Mouse (Mus musculus): ENCODE data around the gene Gnai2.
"Not testable (repeated sequence)": the region's sequence is repeated elsewhere in the genome, so short reads cannot be mapped to it uniquely, and the experiment has no call there.

Gene Gnai2

GRCm38 (mm10) chr9:107570016-107570415 lies 65.2 kb downstream of the Gnai2 start:
- no peak for DNase-seq (ENCODE audit: extremely low read depth, low read depth)

- DNase-seq (ENCODE audit: extremely low read depth, low read depth) = no peak
Measured at GRCm38 (mm10) chr9:107569270-107569669, 65.9 kb downstream of the Gnai2 start.

- no peak for DNase-seq (ENCODE audit: extremely low read depth, low read depth)
Measured at GRCm38 (mm10) chr9:107568331-107569261, 66.6 kb downstream of the Gnai2 start.

GRCm38 (mm10) chr9:107567702-107568319 lies 67.4 kb downstream of the Gnai2 start, which contains the start of gene Hyal2:
TSS of gene Hyal2 (plus strand) at chr9:107567945.
- no peak for DNase-seq (ENCODE audit: extremely low read depth, low read depth)

GRCm38 (mm10) chr9:107566855-107567254 lies 68.3 kb downstream of the Gnai2 start:
- no peak for DNase-seq (ENCODE audit: extremely low read depth, low read depth)

- DNase-seq (ENCODE audit: extremely low read depth, low read depth) = no peak
Measured at GRCm38 (mm10) chr9:107566041-107566709, 69.0 kb downstream of the Gnai2 start.

- DNase-seq (ENCODE audit: extremely low read depth, low read depth) = not testable (repeated sequence)
Measured at GRCm38 (mm10) chr9:107565556-107565955, 69.6 kb downstream of the Gnai2 start.

Data from MEL-GATA-1-ER (cell line).